Comparison of ENCODE assay signal across 24 mouse cellular contexts in the genomic region with DNA sequence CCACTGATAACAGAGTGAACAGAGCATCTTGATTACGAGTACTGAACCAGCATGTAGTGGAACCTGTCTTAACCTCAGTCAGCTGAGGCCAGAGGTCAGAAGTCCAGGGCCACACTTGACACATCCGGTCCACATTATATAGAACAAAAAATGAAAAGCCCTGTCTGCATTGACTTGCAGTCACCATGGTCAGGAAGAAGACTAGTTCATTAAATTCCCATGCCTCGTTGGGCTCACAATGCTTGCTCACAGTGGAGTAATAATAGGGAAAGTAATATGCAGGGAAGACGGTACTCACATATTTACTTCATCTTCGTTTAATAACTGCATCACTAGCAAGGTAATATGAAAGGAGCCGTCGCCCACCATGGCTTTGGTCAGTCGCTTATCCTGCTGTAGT. TPM values are rescaled to one million over a fixed set of nuclear protein-coding genes. Genes with fewer than 3 reads are reported as not detected.
A peak's percentile ranks its signal among the peaks of the same experiment; 100 is the strongest.
DNase-seq lines count a peak whose midpoint lies in the region; TF ChIP-seq lines count a peak whose summit lies in the region.
"Had no signal": no experiment of that assay in that cellular context is flagged by ENCODE, and none has a peak within 500 bp of the region (broad histone marks: within the 10 kb centered on the region; RNA-seq: fewer than 3 reads in every experiment).

No protein-coding gene starts in this region.

- TF ChIP-seq POLR2A in myocyte (IDR thresholded peaks at IDR 0.05; ENCODE audit: insufficient read length, low read depth) = no peak

- no peaks in the 10 kb centered on the region for H3K79me2 ChIP-seq in myocyte (ENCODE audit: control insufficient read depth, insufficient read depth)

- no peak overlapping the region for H3K4me3 ChIP-seq in gastrocnemius, adult 2 months
- no peak overlapping the region for H3K4me3 ChIP-seq in myocyte
- H3K4me3 ChIP-seq: embryonic facial prominence, embryonic 10.5 days; embryonic facial prominence, embryonic 13.5 days; forebrain, embryonic 10.5 days; forebrain, embryonic 13.5 days; heart, adult 2 months; heart, embryonic 10.5 days; heart, embryonic 13.5 days; hindbrain, embryonic 13.5 days; intestine, embryonic 15.5 days had no signal

- H3K36me3 ChIP-seq in myocyte (ENCODE audit: control insufficient read depth, insufficient read depth) = no peaks in the 10 kb centered on the region
- H3K36me3 ChIP-seq: embryonic facial prominence, embryonic 13.5 days; G1E; hindbrain, embryonic 13.5 days; intestine, embryonic 15.5 days had no signal

- H3ac ChIP-seq in myocyte (ENCODE audit: control insufficient read depth, insufficient read length) = no peak overlapping the region

- no peaks in the 10 kb centered on the region for H3K27me3 ChIP-seq in myocyte (ENCODE audit: control insufficient read depth, insufficient read depth, insufficient read length)
- H3K27me3 ChIP-seq: CH12.LX; embryonic facial prominence, embryonic 13.5 days; forebrain, embryonic 13.5 days; heart, embryonic 13.5 days; hindbrain, embryonic 13.5 days; intestine, embryonic 15.5 days had no signal

- peak overlapping the region; percentile 80 for H3K4me2 ChIP-seq in myocyte (ENCODE audit: low read depth)
- H3K4me2 ChIP-seq: embryonic facial prominence, embryonic 13.5 days; forebrain, embryonic 13.5 days; heart, embryonic 13.5 days; hindbrain, embryonic 13.5 days; intestine, embryonic 15.5 days had no signal

- TF ChIP-seq CTCF in gastrocnemius, adult 2 months (IDR thresholded peaks at IDR 0.05) = no peak

- intact Hi-C loops in gastrocnemius, adult 2 months (cut with DNase I) = loop anchor here (10.0 kb wide), 1 partner anchor 144 kb away; no protein-coding TSS in a partner anchor

- DNase-seq in gastrocnemius, adult 2 months = no peak
- no peak for DNase-seq in gastrocnemius, postnatal 4 days (ENCODE audit: low spot score in 2 of 2)
- DNase-seq in 3T3-L1 (ENCODE audit: low read depth, low spot score) = peak; percentile 9
- no peak for DNase-seq in ovary, adult 18-20 months (ENCODE audit: low spot score)
- DNase-seq in spleen, postnatal 36 days (ENCODE audit: low spot score in 2 of 2) = no peak
- DNase-seq: B cell, adult 2 months; cerebellum, adult 11-12 months; cerebellum, adult 8-10 months; cerebellum, postnatal 10 days; cerebellum, postnatal 36 days; embryo, embryonic 11 days; gastrocnemius, postnatal 14 days; heart, adult 2 months had no signal

- peak overlapping the region; percentile 63; the same call in 1 of the 2 replicates for H3K27ac ChIP-seq in gastrocnemius, adult 2 months
- H3K27ac ChIP-seq: embryonic facial prominence, embryonic 10.5 days; forebrain, embryonic 10.5 days; forebrain, embryonic 13.5 days; heart, embryonic 10.5 days; heart, embryonic 13.5 days; hindbrain, embryonic 13.5 days had no signal

TF ChIP-seq in myocyte, 11 proteins besides CTCF, POLR2A, EP300 and RAD21:
- TF ChIP-seq REST (IDR thresholded peaks at IDR 0.05; ENCODE audit: insufficient read depth, insufficient read length) (no peak), TCF12 (IDR thresholded peaks at IDR 0.05; ENCODE audit: insufficient read depth, poor library complexity, severe bottlenecking) (no peak), MYOG (IDR thresholded peaks at IDR 0.05; ENCODE audit: control insufficient read depth in 1 of 3, insufficient read depth in 1 of 3, insufficient read length in 2 of 3, low read depth in 2 of 3) (no peak)

RNA-seq across cellular contexts. Expression of a gene that starts 36.5 kb away (rescaled TPM):
- total RNA-seq in gastrocnemius, adult 2 months (2021) = 10 to 100 TPM; 18.3 to 25.6 TPM
- 10 to 100 TPM; 45.7 to 50.9 TPM for total RNA-seq in gastrocnemius, postnatal 4 days (2021)
- polyA plus RNA-seq in myocyte (2012; fragmentation: generic; extraction: Trizol) = 9.0 TPM
- polyA plus RNA-seq: G1E had no signal
